Mouse (Mus musculus) lung, adult 2 months (tissue): Measurements from ENCODE around the gene 1110032A03Rik. TPM values are rescaled to one million over a fixed set of nuclear protein-coding genes. Genes with fewer than 3 reads are reported as not detected.

ENCODE experiments used
- DNase-seq: peaks from one replicate; pipeline ENCODE4 v3.0.0; 2022
- H3K4me1 ChIP-seq: fragments of 200-500 bp; 2 replicates; pipeline ENCODE4 v1.6.1; 2011; ENCODE audit warnings: low read length; ENCODE audit not compliant: control insufficient read depth, insufficient read depth
- H3K4me3 ChIP-seq: fragments of 200-500 bp; replicated peaks from 2 replicates; pipeline ENCODE3; 2011; ENCODE audit warnings: low read depth, mild to moderate bottlenecking, control low read depth, low read length; ENCODE audit errors: extremely low read depth
- CTCF ChIP-seq: fragments of 200-500 bp; IDR thresholded peaks from 2 replicates; pipeline ENCODE4 v1.5.1; 2011; ENCODE audit warnings: mild to moderate bottlenecking, low read length, control low read depth; ENCODE audit not compliant: insufficient read depth
- POLR2A ChIP-seq: fragments of 200-500 bp; IDR thresholded peaks from 2 replicates; pipeline ENCODE4 v1.6.1; 2011; ENCODE audit warnings: low read depth, mild to moderate bottlenecking, control low read depth, low read length, borderline replicate concordance; ENCODE audit errors: extremely low read depth
- WGBS: fragments of 180-500 bp; shearing (Covaris S2); methylation state at CpG from one replicate; pipeline ENCODE4 v1.1.7; 2018; 5-methylcytosine and 5-hydroxymethylcytosine counted together
- polyA plus RNA-seq: library from polyadenylated mRNA; depleted of rRNA; stranded (reverse); fragments of >200 nt; gene quantifications from 2 replicates; pipeline ENCODE4 v1.2.3, GENCODE M21; 2012; rRNA removed

The 1110032A03Rik gene
- polyA plus RNA-seq, 1 experiment = 59.7 TPM

DNA sequence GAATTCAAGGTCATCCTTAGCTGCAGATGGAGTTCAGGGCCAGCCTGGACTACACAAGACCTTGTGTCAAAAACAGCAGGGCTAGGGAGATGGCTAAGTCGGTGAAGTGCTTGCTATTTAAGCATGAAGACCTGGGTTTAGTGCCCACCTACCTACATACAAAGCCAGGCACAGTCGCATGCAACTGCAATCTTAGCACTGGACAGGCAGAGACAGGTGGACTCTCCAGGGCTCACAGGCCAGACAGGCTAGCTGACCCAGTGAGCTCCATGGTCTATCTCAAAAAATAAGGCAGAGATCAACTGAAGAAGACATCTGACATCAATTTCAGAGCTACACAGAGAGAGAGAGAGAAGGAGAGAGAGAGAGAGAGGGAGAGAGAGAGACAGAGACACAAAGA lies 51.2 kb downstream of the 1110032A03Rik start:
- 90% methylated on average over 2 of the region's 2 CpGs for WGBS
- peaks cover 8% of the 10 kb centered on the region for H3K4me1 ChIP-seq
- no peak for DNase-seq
- no peak overlapping the region for H3K4me3 ChIP-seq
- TF ChIP-seq CTCF (no peak), POLR2A (no peak)

DNA sequence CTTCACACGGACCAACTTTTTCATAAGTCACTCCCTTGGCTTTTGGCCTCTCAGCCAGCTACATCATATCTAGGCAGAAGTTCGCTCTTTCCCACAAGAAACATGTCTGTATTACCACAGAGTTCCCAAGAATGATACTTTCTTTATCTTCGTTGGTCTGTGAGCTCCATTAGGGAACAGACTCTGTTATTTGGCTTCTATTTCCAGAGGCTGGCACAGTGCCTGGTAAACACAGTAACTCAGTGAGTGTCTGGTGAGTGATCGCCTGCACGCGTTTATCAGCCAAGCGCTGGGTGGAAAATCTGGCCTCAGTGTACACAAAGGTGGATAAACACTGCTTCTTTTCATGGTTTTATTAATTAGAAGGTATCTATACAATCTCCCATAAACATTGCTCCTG lies 51.9 kb downstream of the 1110032A03Rik start:
- DNase-seq = peak; percentile 57
- TF ChIP-seq CTCF (no peak), POLR2A (no peak)
- 14% methylated on average over 7 of the region's 7 CpGs for WGBS
- peaks cover 8% of the 10 kb centered on the region for H3K4me1 ChIP-seq
- H3K4me3 ChIP-seq = no peak overlapping the region

DNA sequence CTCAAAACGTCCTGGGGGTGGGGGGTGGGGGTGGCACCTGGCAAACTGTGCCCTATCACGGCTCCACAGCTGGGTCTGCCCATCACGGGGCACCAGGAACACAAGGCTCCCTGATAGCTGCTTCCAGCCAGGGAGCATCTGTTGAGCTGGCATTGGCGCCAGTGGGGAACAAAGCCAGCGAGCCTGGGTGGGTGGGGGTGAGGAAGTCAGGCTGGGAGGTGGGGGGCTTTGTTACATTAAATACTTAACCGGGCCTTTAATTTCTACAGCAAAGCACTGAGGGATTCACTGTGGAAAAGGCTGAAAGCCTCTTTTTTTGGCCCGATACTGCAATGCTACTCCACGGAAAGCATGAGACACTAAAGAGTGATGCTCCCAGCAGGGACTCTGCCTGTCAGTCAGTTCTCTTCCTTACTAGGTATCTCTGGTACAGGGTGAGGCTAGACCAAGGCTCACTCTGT lies 52.8 kb downstream of the 1110032A03Rik start:
- TF ChIP-seq POLR2A = no peak
- no peak for TF ChIP-seq CTCF
- Histone ChIP-seq H3K4me1 (peaks cover 5% of the 10 kb centered on the region; the same call in 1 of the 2 replicates), H3K4me3 (no peak overlapping the region)
- DNase-seq = no peak
- WGBS = 46% methylated on average over 8 of the region's 8 CpGs

DNA sequence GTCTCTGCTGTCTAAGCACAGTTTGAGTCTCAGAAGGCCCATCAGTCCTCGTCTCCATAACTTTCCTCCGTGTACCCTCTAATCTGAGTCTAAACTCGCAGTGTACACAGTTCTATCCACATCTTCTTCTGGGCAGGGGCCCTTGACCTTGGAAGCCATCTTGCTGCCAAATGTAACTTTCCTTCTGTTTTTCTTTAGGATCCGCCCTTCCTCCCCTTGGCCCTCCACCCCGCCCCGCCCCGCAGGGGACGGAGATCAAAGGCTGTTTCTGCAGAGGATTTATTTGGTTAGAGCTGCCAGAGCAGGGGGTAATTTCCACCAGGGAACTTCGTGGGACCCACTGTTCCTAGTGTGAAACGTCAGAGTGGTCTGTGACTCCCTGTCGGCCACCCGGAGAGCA lies 54.3 kb downstream of the 1110032A03Rik start:
- H3K4me1 ChIP-seq = peaks cover 5% of the 10 kb centered on the region; the same call in 1 of the 2 replicates
- DNase-seq = no peak
- no peak overlapping the region for H3K4me3 ChIP-seq
- TF ChIP-seq POLR2A (no peak), CTCF (no peak)
- WGBS = 43% methylated on average over 12 of the region's 12 CpGs

DNA sequence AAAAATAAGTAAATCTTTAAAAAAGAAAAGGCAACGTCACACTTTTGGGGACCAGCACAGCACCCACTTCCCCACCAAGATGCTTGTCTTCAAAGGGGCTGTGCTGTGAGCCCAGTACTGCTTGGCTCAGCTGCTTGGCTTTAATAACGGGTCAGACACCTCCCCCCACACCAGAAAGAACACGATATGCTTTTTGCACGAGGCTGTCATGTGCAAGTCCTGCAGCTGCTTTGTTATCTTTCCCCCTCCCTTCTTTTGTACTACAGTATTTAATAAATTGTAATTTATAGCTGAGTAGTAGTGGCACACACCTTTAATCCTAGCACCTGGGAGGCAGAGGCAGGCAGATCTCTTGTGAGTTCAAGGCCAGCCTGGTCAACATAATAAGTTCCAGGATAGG lies 56.4 kb downstream of the 1110032A03Rik start:
- WGBS = 60% methylated on average over 4 of the region's 4 CpGs
- H3K4me1 ChIP-seq = peaks cover 2% of the 10 kb centered on the region; the same call in 1 of the 2 replicates
- DNase-seq = no peak

DNA sequence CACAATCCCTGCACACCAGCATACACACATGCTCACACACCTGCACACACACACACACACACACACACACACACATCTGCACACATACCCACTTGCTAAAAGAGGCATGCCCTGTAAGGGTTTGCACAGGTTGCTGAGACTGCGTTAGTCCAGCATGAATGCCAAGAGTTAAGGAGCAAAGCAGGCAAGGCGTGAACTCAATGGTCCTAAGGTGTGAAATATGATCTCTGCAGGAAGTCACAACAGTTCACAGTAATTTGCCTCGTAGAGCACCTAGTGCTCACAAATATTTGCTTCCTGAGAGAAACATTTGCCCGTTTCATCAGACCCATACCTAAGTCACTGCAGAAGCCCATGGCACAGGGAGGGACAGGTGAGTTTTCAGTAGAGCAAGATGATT lies 61.1 kb downstream of the 1110032A03Rik start:
- TF ChIP-seq CTCF = no peak
- no peak for TF ChIP-seq POLR2A
- H3K4me3 ChIP-seq = no peak overlapping the region
- H3K4me1 ChIP-seq = no peaks in the 10 kb centered on the region
- WGBS = 35% methylated on average over 4 of the region's 4 CpGs
- no peak for DNase-seq

More for the DNA sequence above, 56.4 kb downstream of the 1110032A03Rik start:
- no peak overlapping the region for H3K4me3 ChIP-seq
- TF ChIP-seq CTCF (no peak), POLR2A (no peak)

Other genes starting within 250 kb of the 1110032A03Rik start
- gene Pts, start 246.8 kb downstream of the 1110032A03Rik start, polyA plus RNA-seq = 30.6 and 33.1 TPM in 2 replicates
- 10.1 and 17.4 TPM in 2 replicates for gene Il18, start 220.7 kb downstream of the 1110032A03Rik start, polyA plus RNA-seq
- 0.53 and 0.70 TPM in 2 replicates for gene Bco2, start 220.3 kb downstream of the 1110032A03Rik start, polyA plus RNA-seq
- not detected in 2 replicates for gene Tex12, start 214.2 kb downstream of the 1110032A03Rik start, polyA plus RNA-seq
- 91.0 and 114 TPM in 2 replicates for gene Sdhd, start 171.7 kb downstream of the 1110032A03Rik start, polyA plus RNA-seq
- 80.5 and 90.8 TPM in 2 replicates for gene Timm8b, start 171.6 kb downstream of the 1110032A03Rik start, polyA plus RNA-seq
- 2.7 and 3.7 TPM in 2 replicates for gene Pih1d2, start 158.2 kb downstream of the 1110032A03Rik start, polyA plus RNA-seq
- 5.3 and 6.3 TPM in 2 replicates for gene Nkapd1, start 158.1 kb downstream of the 1110032A03Rik start, polyA plus RNA-seq
- 13.2 and 20.5 TPM in 2 replicates for gene Dlat, start 115.7 kb downstream of the 1110032A03Rik start, polyA plus RNA-seq
- 7.1 and 9.9 TPM in 2 replicates for gene Dixdc1, start 36.0 kb downstream of the 1110032A03Rik start, polyA plus RNA-seq
- gene 2310030G06Rik, start 29.0 kb downstream of the 1110032A03Rik start, polyA plus RNA-seq = 14.1 and 23.5 TPM in 2 replicates
- gene Cryab, start 24.2 kb downstream of the 1110032A03Rik start, polyA plus RNA-seq = 405 and 528 TPM in 2 replicates
- gene Hspb2, start 23.2 kb downstream of the 1110032A03Rik start, polyA plus RNA-seq = 65.3 and 88.6 TPM in 2 replicates
- gene Fdxacb1, start 7.3 kb downstream of the 1110032A03Rik start, polyA plus RNA-seq = 3.8 and 5.0 TPM in 2 replicates
- 17.1 and 20.1 TPM in 2 replicates for gene Alg9, start 501 bp downstream of the 1110032A03Rik start, polyA plus RNA-seq
- 6.8 and 12.5 TPM in 2 replicates for gene Ppp2r1b, start 69.8 kb upstream of the 1110032A03Rik start, polyA plus RNA-seq
- 20.2 and 26.8 TPM in 2 replicates for gene Sik2, start 233.6 kb upstream of the 1110032A03Rik start, polyA plus RNA-seq